Mouse (Mus musculus) urinary bladder, postnatal 14 days (tissue): Measurements from ENCODE around the gene 1700024P04Rik.

Source experiments
- DNase-seq: peaks from one replicate; pipeline ENCODE4 v3.0.0; 2021; ENCODE audit warnings: low spot score

The 1700024P04Rik gene

DNA sequence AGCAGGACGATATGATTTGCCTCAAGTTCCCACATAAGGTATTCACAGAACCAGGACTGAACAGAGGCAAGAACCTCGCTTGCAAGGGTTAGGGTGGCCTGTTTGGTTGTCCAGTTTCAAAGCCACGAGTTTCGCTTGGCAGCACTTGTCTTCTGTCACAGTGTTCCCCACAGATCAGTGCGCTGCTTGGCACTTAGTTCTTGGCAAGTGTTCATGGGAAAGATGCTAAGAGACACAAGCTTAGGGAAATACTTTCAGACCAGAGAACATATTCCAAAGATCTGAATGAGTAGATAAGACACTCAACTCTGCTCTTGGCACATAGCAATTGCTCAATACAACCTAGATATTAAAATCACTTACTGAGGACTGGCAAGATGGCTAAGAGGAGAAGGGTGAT lies 17.8 kb downstream of the 1700024P04Rik start:
- DNase-seq, result peak; percentile 37

DNA sequence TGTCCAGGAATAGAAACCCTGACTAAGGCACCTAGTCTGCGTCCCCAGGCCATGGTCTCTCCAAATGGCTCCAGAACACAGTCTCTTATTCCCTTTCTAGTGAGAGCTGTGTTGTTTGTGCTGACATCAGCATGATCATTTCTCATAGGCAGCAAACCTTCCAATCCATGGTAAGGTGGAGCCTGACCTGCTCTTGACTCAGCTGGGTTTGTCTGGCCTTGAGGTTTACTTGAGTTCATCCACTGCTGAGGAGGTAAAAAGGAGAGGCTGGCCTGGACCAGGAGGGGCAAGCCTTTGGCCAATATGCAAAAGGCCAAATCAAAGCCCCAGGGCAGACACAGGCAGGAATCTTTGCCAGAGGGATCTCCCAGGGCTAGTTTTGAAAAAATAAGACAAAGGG lies 20.8 kb downstream of the 1700024P04Rik start:
- DNase-seq, result no peak

- DNase-seq, result no peak
These were observed 26.2 kb downstream of the 1700024P04Rik start for GRCm38 (mm10) chr13:98958177-98958576.

DNA sequence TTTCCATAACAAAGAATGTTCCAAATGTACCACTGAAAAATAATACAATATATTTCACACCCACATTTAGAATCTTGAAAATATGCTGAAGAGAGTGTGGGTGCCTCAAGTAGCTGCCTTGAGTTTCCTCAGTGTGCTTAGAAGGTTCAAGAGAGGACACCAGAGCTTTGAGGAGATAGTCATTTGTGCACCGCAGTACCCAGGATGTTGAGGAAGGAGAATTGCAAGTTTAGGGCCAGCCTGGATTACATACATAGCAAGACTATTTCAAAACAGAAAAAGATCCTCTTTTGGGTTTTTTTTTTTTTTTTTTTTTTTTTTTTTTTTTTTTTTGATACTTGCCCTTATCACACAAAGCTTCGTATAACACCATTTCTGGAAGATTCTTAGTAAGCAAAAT lies 28.2 kb downstream of the 1700024P04Rik start:
- no peak for DNase-seq

- no peak for DNase-seq
These were observed 28.7 kb downstream of the 1700024P04Rik start for GRCm38 (mm10) chr13:98955676-98956075.

GRCm38 (mm10) chr13:98955226-98955625 lies 29.1 kb downstream of the 1700024P04Rik start:
- DNase-seq, result peak; percentile 51

DNA sequence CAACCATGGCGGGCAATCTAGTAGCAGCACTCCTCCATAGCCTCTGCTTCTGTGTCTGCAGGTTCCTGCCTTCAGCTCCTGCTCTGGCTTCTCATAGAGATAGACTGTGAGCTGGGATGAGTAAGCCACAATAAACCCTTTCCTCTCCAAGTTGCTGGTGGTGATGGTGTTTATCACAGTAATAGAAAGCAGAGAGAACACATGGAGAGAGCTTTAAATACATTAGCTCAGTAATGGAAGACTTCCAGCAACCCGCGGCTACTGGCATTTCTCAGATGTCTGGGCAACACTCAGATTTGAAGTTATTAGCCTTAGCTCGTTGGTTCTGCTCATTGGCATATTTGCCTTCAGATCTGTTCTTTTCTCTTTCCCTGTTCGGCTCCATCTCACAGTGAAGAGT lies 30.5 kb downstream of the 1700024P04Rik start:
- no peak for DNase-seq

- DNase-seq, result no peak
These were observed 32.4 kb downstream of the 1700024P04Rik start for GRCm38 (mm10) chr13:98951951-98952350.

GRCm38 (mm10) chr13:98948146-98948545 lies 36.2 kb downstream of the 1700024P04Rik start:
- DNase-seq, result no peak

DNA sequence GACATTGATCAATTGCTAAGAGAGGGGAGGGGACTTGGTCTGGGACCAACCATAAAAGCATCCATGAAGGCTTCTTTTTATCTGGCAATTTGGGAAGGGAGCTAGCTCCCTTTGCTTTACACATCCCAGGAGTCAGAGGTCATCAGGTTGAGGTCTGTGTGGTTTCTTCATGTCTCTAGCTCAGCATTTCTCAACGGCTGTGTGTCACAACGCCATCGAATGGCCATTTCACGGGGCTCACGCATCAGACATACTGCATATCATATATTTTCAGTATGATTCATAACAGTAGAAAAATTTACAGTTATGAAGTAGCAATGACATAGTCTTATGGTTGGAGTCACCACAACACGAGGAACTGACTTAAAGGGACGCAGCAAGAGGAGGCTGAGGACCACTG lies 37.9 kb downstream of the 1700024P04Rik start:
- DNase-seq, result no peak

GRCm38 (mm10) chr13:98945908-98946307 lies 38.5 kb downstream of the 1700024P04Rik start:
- DNase-seq, result no peak

GRCm38 (mm10) chr13:98945381-98945780 lies 39.0 kb downstream of the 1700024P04Rik start:
- no peak for DNase-seq

DNA sequence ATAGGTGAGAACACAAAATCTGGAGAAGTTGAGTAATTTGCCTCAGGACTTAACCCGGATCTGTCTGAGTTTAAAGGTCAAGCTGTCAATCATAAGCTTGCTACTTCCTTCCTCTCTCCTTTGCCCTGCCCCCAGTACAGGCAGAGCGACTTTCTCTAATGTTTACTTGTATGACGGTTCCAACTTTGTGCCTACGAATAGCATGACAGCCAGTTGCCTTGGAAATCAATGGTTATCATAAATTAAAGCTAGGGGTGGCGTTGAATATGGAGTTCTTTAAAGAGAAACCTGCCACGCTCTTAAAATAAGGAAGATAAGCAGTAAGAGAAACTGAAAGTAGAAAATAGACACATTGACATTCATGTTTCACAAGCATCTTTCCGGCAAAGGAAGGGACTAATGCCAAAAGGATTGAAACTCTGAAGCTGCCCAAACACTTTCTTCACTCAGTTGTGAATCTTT lies 39.7 kb downstream of the 1700024P04Rik start:
- DNase-seq, result peak; percentile 54

DNA sequence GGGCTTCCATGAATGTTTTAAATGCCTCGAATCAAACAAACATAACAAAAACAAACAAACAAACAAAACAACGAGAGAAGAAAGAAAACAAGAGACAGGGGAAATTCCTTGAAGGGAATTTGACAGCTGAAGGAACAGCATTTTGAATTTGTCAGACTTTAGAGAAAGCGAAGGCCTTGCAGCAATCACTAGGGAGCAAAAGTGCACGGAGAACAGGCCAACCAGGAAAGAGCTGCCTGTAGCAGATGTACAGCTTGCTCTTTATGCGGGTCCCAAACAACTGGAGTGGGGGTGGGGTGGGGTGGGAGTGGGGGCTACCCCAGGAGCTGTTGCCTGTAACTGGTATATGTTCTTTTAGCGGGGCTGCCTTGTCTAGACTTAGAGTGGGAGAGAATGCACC lies 42.0 kb downstream of the 1700024P04Rik start:
- DNase-seq, result no peak

- DNase-seq, result peak; percentile 15
These were observed 42.5 kb downstream of the 1700024P04Rik start for GRCm38 (mm10) chr13:98941829-98942343.

DNA sequence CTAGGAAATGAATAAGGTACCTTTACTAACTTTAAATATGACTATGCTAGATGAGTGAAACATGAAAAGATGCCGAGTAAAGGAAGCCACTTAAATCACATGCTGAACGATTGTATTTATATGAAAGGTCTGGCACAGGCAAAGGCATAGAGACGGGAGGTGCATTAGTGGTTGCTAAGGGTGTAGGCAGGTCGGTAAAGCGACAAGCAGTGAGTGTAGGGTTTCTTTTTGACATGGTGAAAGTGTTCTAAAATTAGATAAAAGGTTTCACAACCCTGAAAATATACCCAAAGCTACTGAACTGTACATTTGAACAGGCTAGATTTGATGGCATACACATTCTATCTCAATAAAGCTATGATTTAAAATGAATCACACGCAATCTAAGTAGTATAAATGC lies 47.3 kb downstream of the 1700024P04Rik start:
- no peak for DNase-seq
